Mouse (Mus musculus) bone marrow macrophage, adult 2 months (primary cell): ENCODE data around the gene Tmem156.

Experiments used
- CTCF ChIP-seq: IDR thresholded peaks from 2 replicates; pipeline ENCODE4 v1.5.1; 2012; ENCODE audit warnings: low read depth, mild to moderate bottlenecking, low read length, moderate library complexity
- POLR2A ChIP-seq: IDR thresholded peaks from 2 replicates; pipeline ENCODE4 v1.6.1; 2012; ENCODE audit warnings: mild to moderate bottlenecking, low read depth, low read length, borderline replicate concordance

GRCm38 (mm10) chr5:65128481-65128880, 36.5 kb upstream of the Tmem156 start:
- TF ChIP-seq POLR2A, result no peak
- TF ChIP-seq CTCF, result no peak
